Mouse (Mus musculus) liver, postnatal 0 days (tissue): Measurements from ENCODE around the gene Gabrq.

Experiments
- CTCF ChIP-seq: sonication (generic); IDR thresholded peaks from 2 replicates; pipeline ENCODE4 v1.5.1; 2016; ENCODE audit warnings: antibody characterized with exemption, low read depth
- EP300 ChIP-seq: IDR thresholded peaks from 2 replicates; pipeline ENCODE4 v1.6.1; 2016; ENCODE audit warnings: antibody characterized with exemption, low read depth, mild to moderate bottlenecking

GRCm38 (mm10) chrX:72825589-72825905, 569 bp downstream of the Gabrq start:
- TF ChIP-seq CTCF (no peak), EP300 (no peak)
